Mouse (Mus musculus): ENCODE measurements at regions not wholly inside any gene's neighbourhood (a gene's known extent, or its start where the extent isn't known, plus 50 kb on each side); places are given as distances from the start of the nearest gene placed in this dataset.
A peak's percentile ranks its signal among the peaks of the same experiment; 100 is the strongest.

GRCm38 (mm10) chr4:9019241-9020110 lies 780.6 kb upstream of the Car8 start:
- Histone ChIP-seq H3K27ac (no peak overlapping the region), H3K4me3 (ENCODE audit: inconsistent target) (no peak overlapping the region), H3K36me3 (ENCODE audit: inconsistent target) (no peaks in the 10 kb centered on the region), H3K79me2 (ENCODE audit: inconsistent target) (no peaks in the 10 kb centered on the region)
- 94% methylated on average over 22 of the region's 22 CpGs for WGBS (ENCODE audit: missing documents)

- no peak overlapping the region for H3K4me3 ChIP-seq (ENCODE audit: inconsistent target)
- H3K27ac ChIP-seq = no peak overlapping the region
- no peaks in the 10 kb centered on the region for H3K36me3 ChIP-seq (ENCODE audit: inconsistent target)
- no peaks in the 10 kb centered on the region for H3K79me2 ChIP-seq (ENCODE audit: inconsistent target)
- 83% methylated on average over 2 of the region's 2 CpGs for WGBS (ENCODE audit: missing documents)
Observed at GRCm38 (mm10) chr4:9018236-9018635, 779.4 kb upstream of the Car8 start.

- no peaks in the 10 kb centered on the region for H3K79me2 ChIP-seq (ENCODE audit: inconsistent target)
- no peak overlapping the region for H3K27ac ChIP-seq
- 91% methylated on average over 9 of the region's 9 CpGs for WGBS (ENCODE audit: missing documents)
- H3K36me3 ChIP-seq (ENCODE audit: inconsistent target) = no peaks in the 10 kb centered on the region
- H3K4me3 ChIP-seq (ENCODE audit: inconsistent target) = no peak overlapping the region
Observed at GRCm38 (mm10) chr4:9016504-9017040, 777.7 kb upstream of the Car8 start.

- Histone ChIP-seq H3K4me3 (ENCODE audit: inconsistent target) (no peak overlapping the region), H3K79me2 (ENCODE audit: inconsistent target) (no peaks in the 10 kb centered on the region), H3K27ac (no peak overlapping the region), H3K36me3 (ENCODE audit: inconsistent target) (no peaks in the 10 kb centered on the region)
- 47% methylated on average over 14 of the region's 14 CpGs for WGBS (ENCODE audit: missing documents)
Observed at GRCm38 (mm10) chr4:9015528-9016503, 777.0 kb upstream of the Car8 start.

- Histone ChIP-seq H3K4me3 (ENCODE audit: inconsistent target) (no peak overlapping the region), H3K36me3 (ENCODE audit: inconsistent target) (no peaks in the 10 kb centered on the region), H3K27ac (no peak overlapping the region), H3K79me2 (ENCODE audit: inconsistent target) (no peaks in the 10 kb centered on the region)
- WGBS (ENCODE audit: missing documents) = 92% methylated on average over 4 of the region's 4 CpGs
Observed at GRCm38 (mm10) chr4:9014986-9015385, 776.1 kb upstream of the Car8 start.

GRCm38 (mm10) chr4:9012787-9013186 lies 773.9 kb upstream of the Car8 start:
- H3K79me2 ChIP-seq (ENCODE audit: inconsistent target) = no peaks in the 10 kb centered on the region
- H3K36me3 ChIP-seq (ENCODE audit: inconsistent target) = no peaks in the 10 kb centered on the region
- H3K27ac ChIP-seq = no peak overlapping the region
- 96% methylated on average over 9 of the region's 9 CpGs for WGBS (ENCODE audit: missing documents)
- H3K4me3 ChIP-seq (ENCODE audit: inconsistent target) = no peak overlapping the region

- WGBS (ENCODE audit: missing documents) = 80% methylated on average over 3 of the region's 3 CpGs
Observed at GRCm38 (mm10) chr4:9011952-9012351, 773.1 kb upstream of the Car8 start.

GRCm38 (mm10) chr4:9011129-9011518 lies 772.3 kb upstream of the Car8 start:
- 90% methylated on average over 6 of the region's 7 CpGs for WGBS (ENCODE audit: missing documents)
- Histone ChIP-seq H3K4me3 (ENCODE audit: inconsistent target) (no peak overlapping the region), H3K36me3 (ENCODE audit: inconsistent target) (no peaks in the 10 kb centered on the region), H3K79me2 (ENCODE audit: inconsistent target) (no peaks in the 10 kb centered on the region), H3K27ac (no peak overlapping the region)

More at GRCm38 (mm10) chr4:9011952-9012351, 773.1 kb upstream of the Car8 start:
- no peaks in the 10 kb centered on the region for H3K36me3 ChIP-seq (ENCODE audit: inconsistent target)
- no peaks in the 10 kb centered on the region for H3K79me2 ChIP-seq (ENCODE audit: inconsistent target)
- H3K4me3 ChIP-seq (ENCODE audit: inconsistent target) = no peak overlapping the region
- H3K27ac ChIP-seq = no peak overlapping the region

GRCm38 (mm10) chr4:9010381-9011128 lies 771.7 kb upstream of the Car8 start:
- Histone ChIP-seq H3K79me2 (ENCODE audit: inconsistent target) (no peaks in the 10 kb centered on the region), H3K4me3 (ENCODE audit: inconsistent target) (no peak overlapping the region), H3K36me3 (ENCODE audit: inconsistent target) (no peaks in the 10 kb centered on the region), H3K27ac (peak overlapping the region; percentile 19; the same call in 1 of the 2 replicates)
- 95% methylated on average over 17 of the region's 17 CpGs for WGBS (ENCODE audit: missing documents)

- Histone ChIP-seq H3K27ac (peak overlapping the region; percentile 19), H3K4me3 (ENCODE audit: inconsistent target) (no peak overlapping the region), H3K36me3 (ENCODE audit: inconsistent target) (no peaks in the 10 kb centered on the region), H3K79me2 (ENCODE audit: inconsistent target) (no peaks in the 10 kb centered on the region)
- 3% methylated on average over 4 of the region's 4 CpGs for WGBS (ENCODE audit: missing documents)
Observed at GRCm38 (mm10) chr4:9009656-9010055, 770.8 kb upstream of the Car8 start.

GRCm38 (mm10) chr4:9005938-9006626 lies 767.2 kb upstream of the Car8 start:
- 85% methylated on average over 8 of the region's 8 CpGs for WGBS (ENCODE audit: missing documents)
- Histone ChIP-seq H3K4me3 (ENCODE audit: inconsistent target) (no peak overlapping the region), H3K36me3 (ENCODE audit: inconsistent target) (no peaks in the 10 kb centered on the region), H3K27ac (no peak overlapping the region), H3K79me2 (ENCODE audit: inconsistent target) (no peaks in the 10 kb centered on the region)

GRCm38 (mm10) chr4:9003891-9004290 lies 765.0 kb upstream of the Car8 start:
- Histone ChIP-seq H3K27ac (no peak overlapping the region), H3K79me2 (ENCODE audit: inconsistent target) (no peaks in the 10 kb centered on the region), H3K36me3 (ENCODE audit: inconsistent target) (no peaks in the 10 kb centered on the region), H3K4me3 (ENCODE audit: inconsistent target) (no peak overlapping the region)
- WGBS (ENCODE audit: missing documents) = 92% methylated on average over 1 of the region's 1 CpGs

GRCm38 (mm10) chr4:9002380-9002779 lies 763.5 kb upstream of the Car8 start:
- Histone ChIP-seq H3K79me2 (ENCODE audit: inconsistent target) (no peaks in the 10 kb centered on the region), H3K36me3 (ENCODE audit: inconsistent target) (no peaks in the 10 kb centered on the region), H3K4me3 (ENCODE audit: inconsistent target) (no peak overlapping the region), H3K27ac (no peak overlapping the region)
- 89% methylated on average over 5 of the region's 6 CpGs for WGBS (ENCODE audit: missing documents)

GRCm38 (mm10) chr4:8998606-8999005 lies 759.8 kb upstream of the Car8 start:
- WGBS (ENCODE audit: missing documents) = 95% methylated on average over 4 of the region's 4 CpGs
- no peak overlapping the region for H3K27ac ChIP-seq
- H3K4me3 ChIP-seq (ENCODE audit: inconsistent target) = no peak overlapping the region
- H3K36me3 ChIP-seq (ENCODE audit: inconsistent target) = no peaks in the 10 kb centered on the region
- H3K79me2 ChIP-seq (ENCODE audit: inconsistent target) = no peaks in the 10 kb centered on the region

Measured in macrophage (primary cell).